Mouse (Mus musculus) heart, embryonic 14.5 days (tissue): ENCODE results near the gene Ptges3l. TPM values are rescaled to one million over a fixed set of nuclear protein-coding genes. Genes with fewer than 3 reads are reported as not detected.

Experiments used
- ATAC-seq: fragments of 200-750 bp; cut with Nextera tagmentation; 2 replicates; pipeline ENCODE4 v1.8.0; 2017; ENCODE audit warnings: low read depth, moderate TSS enrichment; ENCODE audit not compliant: insufficient number of reproducible peaks, insufficient read depth, low FRiP score
- H3K27ac ChIP-seq, 2 experiments: fragments of 200-500 bp in 1 of 2; fragments of 300-500 bp in 1 of 2; sonication (generic) in 1 of 2; replicated peaks in 1 of 2; 2 replicates each; pipeline ENCODE4 v1.5.1; 2012 to 2014; ENCODE audit warnings: low read depth in 2 of 2, low read length in 2 of 2, control low read depth in 1 of 2, mild to moderate bottlenecking in 1 of 2, mixed read lengths in 1 of 2; ENCODE audit not compliant: control insufficient read depth in 1 of 2, insufficient read depth in 1 of 2
- H3K27me3 ChIP-seq: fragments of 300-500 bp; sonication (generic); 2 replicates; pipeline ENCODE4 v1.6.1; 2014; ENCODE audit warnings: mild to moderate bottlenecking, low read length, control low read depth; ENCODE audit not compliant: control insufficient read depth, insufficient read depth
- H3K36me3 ChIP-seq: fragments of 300-500 bp; sonication (generic); 2 replicates; pipeline ENCODE4 v1.6.1; 2014; ENCODE audit warnings: mild to moderate bottlenecking, control low read depth, low read length, mixed read lengths; ENCODE audit not compliant: control insufficient read depth, insufficient read depth
- H3K4me1 ChIP-seq, 2 experiments: fragments of 200-500 bp in 1 of 2; fragments of 300-500 bp in 1 of 2; sonication (generic) in 1 of 2; 2 replicates each; pipeline ENCODE4 v1.6.1; 2012 to 2014; ENCODE audit warnings: low read length in 2 of 2, control low read depth in 1 of 2, mixed read lengths in 1 of 2; ENCODE audit not compliant: control insufficient read depth in 2 of 2, insufficient read depth in 2 of 2
- H3K4me2 ChIP-seq: fragments of 300-500 bp; sonication (generic); 2 replicates; pipeline ENCODE4 v1.6.1; 2014; ENCODE audit warnings: mild to moderate bottlenecking, low read length
- H3K4me3 ChIP-seq, 2 experiments: fragments of 200-500 bp in 1 of 2; fragments of 300-500 bp in 1 of 2; sonication (generic) in 1 of 2; 2 replicates each; pipeline ENCODE4 v1.5.1; 2012 to 2014; ENCODE audit warnings: low read length in 2 of 2, mild to moderate bottlenecking in 2 of 2, control low read depth in 1 of 2, low read depth in 1 of 2, moderate library complexity in 1 of 2; ENCODE audit not compliant: control insufficient read depth in 1 of 2, insufficient read depth in 1 of 2
- H3K9ac ChIP-seq: fragments of 300-500 bp; sonication (generic); 2 replicates; pipeline ENCODE4 v1.6.1; 2014; ENCODE audit warnings: mild to moderate bottlenecking, low read length
- H3K9me3 ChIP-seq: fragments of 300-500 bp; sonication (generic); 2 replicates; pipeline ENCODE4 v1.6.1; 2016; ENCODE audit warnings: low read length, control low read depth; ENCODE audit not compliant: control insufficient read depth
- WGBS: fragments of 180-500 bp; shearing (Covaris S2); extraction: QIAGEN DNeasy Blood & Tissue Kit; methylation state at CpG from one replicate; pipeline ENCODE4 v1.1.7; 2014; 5-methylcytosine and 5-hydroxymethylcytosine counted together
- polyA plus RNA-seq: library from polyadenylated mRNA; unstranded; fragments of >200 nt; fragmentation: Nextera tagmentation; extraction: Ambion mirVana; gene quantifications from 2 replicates; pipeline ENCODE4 v1.2.1, GENCODE M21; 2014

Gene Ptges3l
- polyA plus RNA-seq, 1 experiment from 2014 or later = 81.7 TPM

GRCm38 (mm10) chr11:101420148-101420547 lies 5.0 kb downstream of the Ptges3l start:
- ATAC-seq = no peak
- no peak overlapping the region for H3K27ac ChIP-seq

GRCm38 (mm10) chr11:101419610-101420009 lies 5.5 kb downstream of the Ptges3l start:
- no peak overlapping the region for H3K4me3 ChIP-seq
- ATAC-seq = no peak
- no peak overlapping the region for H3K27ac ChIP-seq
- H3K9me3 ChIP-seq = no peaks in the 10 kb centered on the region
- peaks cover 21% of the 10 kb centered on the region for H3K36me3 ChIP-seq
- 36% methylated on average over 3 of the region's 3 CpGs for WGBS
- no peak overlapping the region for H3K4me2 ChIP-seq
- H3K27me3 ChIP-seq = no peaks in the 10 kb centered on the region
- no peak overlapping the region for H3K9ac ChIP-seq
- H3K4me1 ChIP-seq = peaks cover 0 to 14% of the 10 kb centered on the region in 2 experiments; a peak in 2 of 4 replicates

More at GRCm38 (mm10) chr11:101420148-101420547, 5.0 kb downstream of the Ptges3l start:
- H3K27me3 ChIP-seq = no peaks in the 10 kb centered on the region
- no peak overlapping the region for H3K4me2 ChIP-seq
- no peaks in the 10 kb centered on the region for H3K9me3 ChIP-seq
- WGBS = 86% methylated on average over 5 of the region's 5 CpGs
- H3K36me3 ChIP-seq = peaks cover 21% of the 10 kb centered on the region
- H3K9ac ChIP-seq = no peak overlapping the region
- H3K4me3 ChIP-seq = no peak overlapping the region
- peaks cover 0 to 14% of the 10 kb centered on the region in 2 experiments; a peak in 2 of 4 replicates for H3K4me1 ChIP-seq

- Histone ChIP-seq H3K27me3 (no peaks in the 10 kb centered on the region), H3K36me3 (peaks cover 22% of the 10 kb centered on the region), H3K4me3 (no peak overlapping the region), H3K9ac (no peak overlapping the region), H3K27ac (no peak overlapping the region), H3K4me1 (peaks cover 0 to 14% of the 10 kb centered on the region in 2 experiments; a peak in 2 of 4 replicates), H3K4me2 (no peak overlapping the region), H3K9me3 (no peaks in the 10 kb centered on the region)
- ATAC-seq = no peak
- WGBS = 59% methylated on average over 6 of the region's 6 CpGs
Observed at GRCm38 (mm10) chr11:101418991-101419390, 6.1 kb downstream of the Ptges3l start.

- peak within 1 kb of the TSS; percentile 81 for H3K4me2 ChIP-seq
- under 1% methylated on average over 45 of the region's 45 CpGs for WGBS
- H3K27me3 ChIP-seq = no peaks in the 10 kb centered on the region
- H3K4me3 ChIP-seq = peak within 1 kb of the TSS; percentile 82 to 95
- peak within 1 kb of the TSS; percentile 33 to 50; a peak in 3 of 4 replicates for H3K27ac ChIP-seq
- H3K9me3 ChIP-seq = no peaks in the 10 kb centered on the region
- H3K36me3 ChIP-seq = peaks cover 36% of the 10 kb centered on the region
- peak within 1 kb of the TSS; percentile 89 for H3K9ac ChIP-seq
- H3K4me1 ChIP-seq = peaks cover 0 to 8% of the 10 kb centered on the region in 2 experiments; a peak in 2 of 4 replicates
- peak; percentile 34 for ATAC-seq
Observed at GRCm38 (mm10) chr11:101417101-101417855, 7.9 kb downstream of the Ptges3l start, which contains the start of gene Aarsd1. Gene Aarsd1, minus strand, starts transcription at chr11:101417615.

- no peak for ATAC-seq
- 2% methylated on average over 11 of the region's 11 CpGs for WGBS
Observed at GRCm38 (mm10) chr11:101416433-101417100, 8.6 kb downstream of the Ptges3l start.

GRCm38 (mm10) chr11:101415306-101415705 lies 9.8 kb downstream of the Ptges3l start:
- H3K36me3 ChIP-seq = peaks cover 40% of the 10 kb centered on the region
- 91% methylated on average over 2 of the region's 2 CpGs for WGBS
- no peaks in the 10 kb centered on the region for H3K27me3 ChIP-seq
- no peak for ATAC-seq
- H3K4me3 ChIP-seq = no peak overlapping the region
- H3K4me2 ChIP-seq = no peak overlapping the region
- H3K4me1 ChIP-seq = peaks cover 0 to 8% of the 10 kb centered on the region in 2 experiments; a peak in 2 of 4 replicates
- no peak overlapping the region for H3K9ac ChIP-seq
- H3K27ac ChIP-seq = no peak overlapping the region
- no peaks in the 10 kb centered on the region for H3K9me3 ChIP-seq

More at GRCm38 (mm10) chr11:101416433-101417100, 8.6 kb downstream of the Ptges3l start:
- H3K27ac ChIP-seq = peak overlapping the region; percentile 33 to 50; a peak in 3 of 4 replicates
- H3K9ac ChIP-seq = peak overlapping the region; percentile 89
- peaks cover 0 to 8% of the 10 kb centered on the region in 2 experiments; a peak in 2 of 4 replicates for H3K4me1 ChIP-seq
- H3K27me3 ChIP-seq = no peaks in the 10 kb centered on the region
- peak overlapping the region; percentile 81 for H3K4me2 ChIP-seq
- peaks cover 38% of the 10 kb centered on the region for H3K36me3 ChIP-seq
- peak overlapping the region; percentile 82 to 95 for H3K4me3 ChIP-seq
- H3K9me3 ChIP-seq = no peaks in the 10 kb centered on the region

GRCm38 (mm10) chr11:101395110-101395509 lies 30.0 kb downstream of the Ptges3l start:
- no peak for ATAC-seq
- 9% methylated on average over 8 of the region's 8 CpGs for WGBS
- H3K4me2 ChIP-seq = no peak overlapping the region
- no peaks in the 10 kb centered on the region; a peak in 1 of 4 replicates for H3K4me1 ChIP-seq
- H3K9ac ChIP-seq = no peak overlapping the region
- no peak overlapping the region for H3K27ac ChIP-seq
- H3K4me3 ChIP-seq = no peak overlapping the region
- no peaks in the 10 kb centered on the region for H3K27me3 ChIP-seq
- no peaks in the 10 kb centered on the region for H3K36me3 ChIP-seq
- H3K9me3 ChIP-seq = no peaks in the 10 kb centered on the region
